Mouse (Mus musculus) thymus, adult 2 months (tissue): ENCODE measurements around the gene Gm14327.
"Not testable (repeated sequence)": the region's sequence is repeated elsewhere in the genome, so short reads cannot be mapped to it uniquely, and the experiment has no call there.

Experiments
- CTCF ChIP-seq: fragments of 200-500 bp; IDR thresholded peaks from 2 replicates; pipeline ENCODE4 v1.5.1; 2012; ENCODE audit warnings: mild to moderate bottlenecking, control low read depth, low read length, moderate library complexity, borderline replicate concordance; ENCODE audit not compliant: control insufficient read depth, poor library complexity, insufficient read depth; ENCODE audit errors: extremely low read depth
- POLR2A ChIP-seq: fragments of 200-500 bp; IDR thresholded peaks from 2 replicates; pipeline ENCODE4 v1.6.1; 2012; ENCODE audit warnings: mild to moderate bottlenecking, low read length, control low read depth, moderate library complexity; ENCODE audit not compliant: control insufficient read depth, poor library complexity, insufficient read depth; ENCODE audit errors: extremely low read depth

- not testable (repeated sequence) for TF ChIP-seq POLR2A, CTCF
Measured at GRCm38 (mm10) chr2:177925563-177926103, 28.7 kb downstream of the Gm14327 start, which contains the start of gene Zfp972.
